Mouse (Mus musculus) erythroblast, embryonic 14.5 days (primary cell): ENCODE data around the gene Tubb4a.

Source experiments
- GATA1 ChIP-seq: IDR thresholded peaks from 2 replicates; pipeline ENCODE4 v1.6.1; 2012; ENCODE audit warnings: low read length, inconsistent platforms, mixed read lengths
- TAL1 ChIP-seq: IDR thresholded peaks from 3 replicates; pipeline ENCODE4 v1.6.1; 2012; ENCODE audit warnings: low read length, inconsistent platforms, mixed read lengths

GRCm38 (mm10) chr17:57058891-57059485, 28.6 kb downstream of the Tubb4a start, which contains the start of gene Crb3:
- TF ChIP-seq GATA1 (no peak), TAL1 (no peak)
